Mouse (Mus musculus) ES-Bruce4 (cell line): ENCODE measurements around the gene Adcy4.

Source experiments
- CTCF ChIP-seq: IDR thresholded peaks from one replicate; pipeline ENCODE4 v1.8.1; 2011; ENCODE audit warnings: low read depth, low read length
- POLR2A ChIP-seq: IDR thresholded peaks from one replicate; pipeline ENCODE4 v1.8.1; 2011; ENCODE audit warnings: low read length; ENCODE audit not compliant: insufficient read depth

DNA sequence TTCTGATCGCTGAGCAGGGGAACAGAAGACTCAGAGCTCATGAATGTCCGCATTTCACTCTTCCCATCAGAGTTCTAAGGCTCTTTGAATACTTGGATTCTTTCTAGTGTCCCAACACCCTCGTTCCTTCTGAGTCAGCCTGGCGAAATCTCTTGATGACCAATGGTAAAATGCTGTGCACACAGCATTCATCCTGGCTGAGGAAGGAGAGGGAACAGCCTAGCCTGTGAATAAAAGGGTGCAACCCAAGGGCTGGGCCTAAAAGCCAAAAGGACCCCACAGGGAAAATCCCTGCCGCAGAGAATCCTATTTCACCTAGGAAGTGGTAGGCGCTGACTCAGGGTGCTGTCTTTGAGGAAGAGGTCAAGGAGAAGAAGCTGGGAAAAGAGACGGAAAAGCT is 53.8 kb downstream of the Adcy4 start:
- TF ChIP-seq CTCF (no peak), POLR2A (no peak)
